Mouse (Mus musculus) limb, embryonic 14.5 days (tissue): ENCODE results near the gene Nucb1. TPM values are rescaled to one million over a fixed set of nuclear protein-coding genes. Genes with fewer than 3 reads are reported as not detected.
A peak's percentile ranks its signal among the peaks of the same experiment; 100 is the strongest.

ENCODE experiments used
- ATAC-seq: fragments of 200-750 bp; cut with Nextera tagmentation; 2 replicates; pipeline ENCODE4 v1.8.0; 2017; ENCODE audit warnings: low read depth, moderate number of reproducible peaks, moderate TSS enrichment; ENCODE audit not compliant: low FRiP score
- DNase-seq: peaks from one replicate; pipeline ENCODE4 v3.0.0-alpha.2; 2015; ENCODE audit warnings: low spot score
- H3K27ac ChIP-seq: fragments of 300-500 bp; sonication (generic); replicated peaks from 2 replicates; pipeline ENCODE4 v1.5.1; 2014; ENCODE audit warnings: low read depth, mild to moderate bottlenecking, low read length, moderate library complexity, mixed read lengths
- H3K27me3 ChIP-seq: fragments of 300-500 bp; sonication (generic); 2 replicates; pipeline ENCODE4 v1.6.1; 2014; ENCODE audit warnings: low read length, mixed read lengths; ENCODE audit not compliant: control insufficient read depth, insufficient read depth
- H3K36me3 ChIP-seq: fragments of 300-500 bp; sonication (generic); 2 replicates; pipeline ENCODE4 v1.6.1; 2014; ENCODE audit warnings: mild to moderate bottlenecking, low read length, moderate library complexity, mixed read lengths; ENCODE audit not compliant: control insufficient read depth, insufficient read depth
- H3K4me1 ChIP-seq: fragments of 300-500 bp; sonication (generic); 2 replicates; pipeline ENCODE4 v1.6.1; 2014; ENCODE audit warnings: antibody characterized with exemption, low read length, mixed read lengths; ENCODE audit not compliant: control insufficient read depth, insufficient read depth
- H3K4me2 ChIP-seq: fragments of 300-500 bp; sonication (generic); replicated peaks from 2 replicates; pipeline ENCODE4 v1.6.1; 2014; ENCODE audit warnings: low read depth, mild to moderate bottlenecking, low read length, moderate library complexity; ENCODE audit not compliant: severe bottlenecking
- H3K4me3 ChIP-seq: fragments of 300-500 bp; sonication (generic); replicated peaks from 2 replicates; pipeline ENCODE4 v1.5.1; 2014; ENCODE audit warnings: low read length
- H3K9ac ChIP-seq: fragments of 300-500 bp; sonication (generic); 2 replicates; pipeline ENCODE4 v1.6.1; 2014; ENCODE audit warnings: mild to moderate bottlenecking, low read depth, low read length, moderate library complexity; ENCODE audit not compliant: severe bottlenecking
- H3K9me3 ChIP-seq: fragments of 300-500 bp; sonication (generic); 2 replicates; pipeline ENCODE4 v1.6.1; 2016; ENCODE audit warnings: low read length; ENCODE audit not compliant: control insufficient read depth
- POLR2A ChIP-seq: fragments of 200-500 bp; IDR thresholded peaks from 2 replicates; pipeline ENCODE4 v1.8.0; 2012; ENCODE audit warnings: inconsistent platforms, mild to moderate bottlenecking, moderate library complexity, borderline replicate concordance; ENCODE audit not compliant: insufficient read depth, insufficient read length; ENCODE audit errors: extremely low read depth
- WGBS: fragments of 180-500 bp; shearing (Covaris S2); extraction: QIAGEN DNeasy Blood & Tissue Kit; methylation state at CpG from one replicate; pipeline ENCODE4 v1.1.7; 2014; 5-methylcytosine and 5-hydroxymethylcytosine counted together
- polyA plus RNA-seq, 2 experiments: library from polyadenylated mRNA; depleted of rRNA in 1 of 2; stranded (reverse) in 1 of 2; unstranded in 1 of 2; fragments of >200 nt; fragmentation: Nextera tagmentation in 1 of 2; extraction: Ambion mirVana in 1 of 2; gene quantifications; 2 replicates each; pipeline versions ENCODE4 v1.2.1 to v1.2.3; 2012 to 2014

The Nucb1 gene
- polyA plus RNA-seq, 2 experiments = 239 to 299 TPM

DNA sequence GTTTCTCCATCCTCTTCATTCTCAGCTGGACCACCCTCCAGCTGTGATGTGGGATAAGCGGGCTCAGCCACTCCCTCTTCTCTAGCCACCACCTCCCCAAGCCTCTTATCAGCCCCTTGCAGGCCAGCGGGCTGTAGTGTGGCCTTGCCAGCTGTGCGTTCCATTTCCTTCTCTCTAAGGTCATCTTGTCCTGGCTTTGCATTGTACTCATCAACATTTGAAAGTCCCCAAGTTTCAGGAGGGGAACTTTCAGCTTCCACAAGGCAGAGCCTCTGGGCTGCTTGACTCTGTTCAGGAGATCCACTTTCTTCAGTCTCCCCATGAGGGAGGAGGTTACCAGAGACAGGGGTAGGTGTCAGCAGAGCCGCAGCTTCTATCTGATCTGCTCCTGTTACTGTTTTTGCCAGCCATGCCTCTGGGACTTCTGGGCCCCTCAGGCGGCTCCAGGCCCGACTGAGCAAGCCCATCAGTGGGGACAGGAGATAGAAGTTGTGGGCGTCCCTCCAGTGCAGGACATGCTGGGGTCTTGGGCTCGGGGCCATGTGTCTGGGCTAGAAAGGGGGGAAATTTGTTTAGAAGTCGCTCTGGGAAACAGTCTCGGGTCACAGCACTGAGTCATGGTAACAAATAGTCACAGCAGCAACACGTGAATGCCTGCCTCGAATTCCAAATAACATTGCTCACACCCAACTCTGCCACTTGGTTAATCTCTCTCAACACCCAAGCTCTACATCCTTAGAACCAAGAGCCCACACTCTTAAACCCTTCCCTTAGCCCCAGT is 14.8 kb upstream of the Nucb1 start:
- DNase-seq (no peak), ATAC-seq (no peak)
- Histone ChIP-seq H3K27me3 (no peaks in the 10 kb centered on the region), H3K4me1 (peaks cover 19% of the 10 kb centered on the region), H3K9ac (peak overlapping the region; percentile 91), H3K27ac (peak overlapping the region; percentile 95; the same call in 1 of the 2 replicates), H3K4me3 (peak overlapping the region; percentile 82), H3K9me3 (no peaks in the 10 kb centered on the region), H3K36me3 (peaks cover 15% of the 10 kb centered on the region), H3K4me2 (peak overlapping the region; percentile 79)
- 21% methylated on average over 12 of the region's 12 CpGs for WGBS
- TF ChIP-seq POLR2A = no peak

DNA sequence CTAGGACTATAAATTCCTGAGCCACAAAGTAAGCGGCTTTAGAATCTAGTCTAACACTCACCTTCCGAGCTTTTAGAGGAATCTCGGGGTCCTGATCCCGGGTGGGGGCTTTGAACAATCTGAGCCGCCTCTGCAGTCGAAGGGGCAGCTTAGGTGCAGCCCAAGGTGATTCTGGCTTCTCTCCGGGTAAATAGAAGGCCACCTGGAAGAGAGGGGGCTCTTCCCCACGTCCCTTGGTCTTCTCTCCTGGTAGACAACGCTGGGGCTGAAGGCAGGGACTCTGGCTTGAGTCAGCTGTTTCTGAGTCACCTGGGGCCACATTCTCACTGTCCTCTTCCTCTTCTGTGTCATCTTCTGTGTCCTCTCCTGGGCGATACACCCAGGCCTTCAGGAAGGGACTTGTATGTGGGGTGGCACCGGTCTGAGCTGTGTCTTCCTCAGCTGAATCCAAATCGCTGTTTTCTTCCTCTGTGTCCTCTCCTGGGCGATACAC is 13.5 kb upstream of the Nucb1 start:
- ATAC-seq (no peak), DNase-seq (no peak)
- H3K9ac ChIP-seq = peak overlapping the region; percentile 32; the same call in 1 of the 2 replicates
- H3K27ac ChIP-seq = no peak overlapping the region
- no peaks in the 10 kb centered on the region for H3K27me3 ChIP-seq
- H3K4me1 ChIP-seq = peaks cover 16% of the 10 kb centered on the region
- peaks cover 15% of the 10 kb centered on the region for H3K36me3 ChIP-seq
- 82% methylated on average over 12 of the region's 13 CpGs for WGBS
- H3K4me3 ChIP-seq = 0 out of 2 replicates have a peak overlapping the region, but pooled peaks have one; percentile 4
- peak overlapping the region; percentile 26 for H3K4me2 ChIP-seq
- no peaks in the 10 kb centered on the region for H3K9me3 ChIP-seq
- no peak for TF ChIP-seq POLR2A

DNA sequence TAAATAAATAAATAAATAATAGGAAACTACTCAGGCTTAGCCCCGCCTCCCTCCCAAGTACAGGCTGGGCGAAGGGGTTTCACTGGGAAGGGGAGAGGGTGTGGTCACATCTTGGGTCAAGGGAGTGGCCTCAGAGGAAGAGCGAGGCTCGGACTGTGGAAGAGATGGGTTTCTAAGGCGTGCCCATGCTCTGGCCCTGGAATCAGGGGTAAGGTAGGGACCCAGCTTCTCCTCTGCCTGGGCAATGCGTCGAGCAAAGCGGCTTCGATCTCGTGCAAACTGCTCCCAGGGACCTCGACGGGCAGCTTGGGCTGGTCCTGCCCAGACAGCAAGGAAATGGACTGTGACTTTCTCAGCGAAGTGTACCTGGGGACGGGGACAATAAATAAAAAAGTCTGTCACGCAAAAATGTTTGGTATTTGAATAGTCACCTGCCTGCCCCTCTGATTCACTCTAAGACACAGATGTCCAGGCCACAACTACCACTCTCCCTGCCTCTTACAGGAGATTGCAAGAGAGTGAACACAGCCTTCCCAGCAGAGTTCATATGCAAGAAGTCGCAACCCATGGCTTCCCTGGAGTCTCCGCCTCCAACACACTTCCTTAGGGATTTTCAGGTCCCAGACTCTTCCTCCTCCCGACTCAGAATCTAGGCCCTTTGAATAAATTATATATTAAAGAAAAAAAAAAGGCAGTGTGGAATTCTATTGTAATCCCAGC is 12.9 kb upstream of the Nucb1 start:
- no peak for TF ChIP-seq POLR2A
- peak overlapping the region; percentile 32; the same call in 1 of the 2 replicates for H3K9ac ChIP-seq
- no peak overlapping the region for H3K27ac ChIP-seq
- H3K4me3 ChIP-seq = 0 out of 2 replicates have a peak overlapping the region, but pooled peaks have one; percentile 4
- no peak for DNase-seq
- no peaks in the 10 kb centered on the region for H3K9me3 ChIP-seq
- peaks cover 16% of the 10 kb centered on the region for H3K4me1 ChIP-seq
- H3K4me2 ChIP-seq = 0 out of 2 replicates have a peak overlapping the region, but pooled peaks have one; percentile 1
- H3K36me3 ChIP-seq = peaks cover 15% of the 10 kb centered on the region
- ATAC-seq = no peak
- H3K27me3 ChIP-seq = no peaks in the 10 kb centered on the region
- 66% methylated on average over 18 of the region's 18 CpGs for WGBS

DNA sequence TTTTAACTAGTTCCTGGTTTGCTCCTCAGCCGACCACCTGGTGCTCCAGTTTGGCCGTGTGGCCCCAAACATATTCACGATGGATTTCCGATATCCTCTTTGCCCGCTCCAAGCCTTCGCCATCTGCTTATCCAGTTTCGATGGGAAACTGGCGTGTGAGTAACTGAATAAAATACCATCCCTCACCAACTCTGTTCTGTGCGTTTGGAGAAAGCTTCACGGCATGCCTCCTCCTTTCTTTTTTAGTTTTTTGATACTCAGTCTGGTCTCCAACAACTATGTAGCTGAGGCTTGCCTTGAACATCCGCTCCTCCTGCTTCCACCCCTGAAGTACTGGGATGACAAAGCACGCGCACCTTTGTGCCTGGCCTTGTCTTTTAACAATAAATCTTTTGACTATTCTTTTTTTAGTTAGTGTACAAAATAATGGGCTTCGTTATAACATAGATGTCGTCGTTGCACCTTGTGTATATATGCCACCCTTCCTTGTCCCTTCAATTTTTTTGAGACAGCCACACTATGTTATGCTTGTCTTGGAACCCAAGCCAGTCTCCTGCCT is 12.1 kb upstream of the Nucb1 start:
- Histone ChIP-seq H3K4me2 (peak overlapping the region; percentile 50), H3K27me3 (no peaks in the 10 kb centered on the region), H3K4me1 (peaks cover 16% of the 10 kb centered on the region), H3K27ac (no peak overlapping the region), H3K36me3 (peaks cover 15% of the 10 kb centered on the region), H3K4me3 (peak overlapping the region; percentile 39), H3K9ac (0 out of 2 replicates have a peak overlapping the region, but pooled peaks have one; percentile 50), H3K9me3 (no peaks in the 10 kb centered on the region)
- 56% methylated on average over 16 of the region's 16 CpGs for WGBS
- DNase-seq (no peak), ATAC-seq (no peak)
- TF ChIP-seq POLR2A = no peak

DNA sequence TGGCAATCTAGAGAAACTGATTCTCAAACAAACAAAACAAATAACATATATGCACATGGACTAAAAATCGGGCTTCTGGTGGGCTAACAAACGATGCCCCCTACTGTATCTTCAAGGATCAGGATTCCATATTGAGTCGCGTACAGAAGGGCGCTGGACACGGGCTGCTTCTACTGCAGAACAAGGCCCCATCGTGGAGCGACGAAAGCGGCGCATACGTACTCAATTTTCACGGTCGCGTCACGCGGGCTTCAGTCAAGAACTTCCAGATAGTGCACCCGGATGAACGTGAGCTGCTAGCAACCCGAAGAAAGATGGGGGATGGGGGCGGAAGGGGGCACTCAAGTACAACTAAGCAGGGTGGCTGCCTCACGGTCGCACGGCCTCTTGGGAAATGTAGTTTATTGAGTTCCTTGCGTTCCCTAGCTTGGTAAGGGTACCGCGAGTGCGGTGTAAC is 11.6 kb upstream of the Nucb1 start:
- H3K36me3 ChIP-seq = peaks cover 15% of the 10 kb centered on the region
- peak overlapping the region; percentile 50 for H3K4me2 ChIP-seq
- peak; percentile 94 for DNase-seq
- H3K9me3 ChIP-seq = no peaks in the 10 kb centered on the region
- H3K4me1 ChIP-seq = peaks cover 16% of the 10 kb centered on the region
- WGBS = under 1% methylated on average over 28 of the region's 28 CpGs
- H3K9ac ChIP-seq = peak overlapping the region; percentile 50
- peak; percentile 66; the same call in 1 of the 2 replicates for ATAC-seq
- 0 out of 2 replicates have a peak, but pooled peaks have one; percentile 14 for TF ChIP-seq POLR2A
- no peaks in the 10 kb centered on the region for H3K27me3 ChIP-seq
- peak overlapping the region; percentile 39 for H3K4me3 ChIP-seq
- peak overlapping the region; percentile 70 for H3K27ac ChIP-seq
